Mouse (Mus musculus) hematopoietic stem cell, adult 5-6 weeks (primary cell): Measurements from ENCODE around the gene Ackr4. TPM values are rescaled to one million over a fixed set of nuclear protein-coding genes. Genes with fewer than 3 reads are reported as not detected.

Experiments
- ATAC-seq, 2 experiments: fragments of 125-278 bp in 1 of 2; replicated peaks in 1 of 2; 2 replicates each; pipeline ENCODE4 v1.8.0; 2016 to 2017; ENCODE audit warnings: inconsistent platforms in 2 of 2, mild to moderate bottlenecking in 2 of 2, moderate number of reproducible peaks in 2 of 2, low read depth in 1 of 2, moderate TSS enrichment in 1 of 2; ENCODE audit not compliant: low FRiP score in 2 of 2, poor library complexity in 2 of 2, severe bottlenecking in 2 of 2, insufficient read depth in 1 of 2, low TSS enrichment in 1 of 2
- total RNA-seq: library from RNA; stranded (forward); fragments of 172-1452, 232-1000 nt; gene quantifications from 2 replicates; pipeline ENCODE4 v1.2.3, GENCODE M21; 2017

Gene Ackr4
- total RNA-seq, 1 experiment from 2014 or later: not detected

DNA sequence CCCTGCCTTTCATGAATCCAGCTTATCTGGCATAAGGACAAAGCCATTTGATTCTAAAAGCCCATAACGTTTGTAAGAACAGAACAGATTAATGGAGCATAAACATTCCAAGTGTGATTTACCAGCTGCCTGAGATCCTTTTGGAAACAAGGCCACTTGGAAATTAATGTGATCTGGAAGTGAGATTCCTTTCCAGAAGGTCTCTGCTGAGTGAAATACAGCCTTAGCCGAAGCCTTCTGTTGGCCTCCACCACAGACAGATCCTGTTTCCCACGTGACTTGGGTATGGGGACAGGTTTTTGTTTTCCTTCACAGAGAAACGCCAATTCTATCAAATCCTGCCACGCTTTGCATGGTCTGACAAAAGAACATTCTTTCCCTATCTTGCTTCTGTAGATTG is 3.1 kb downstream of the Ackr4 start:
- no peak for ATAC-seq

DNA sequence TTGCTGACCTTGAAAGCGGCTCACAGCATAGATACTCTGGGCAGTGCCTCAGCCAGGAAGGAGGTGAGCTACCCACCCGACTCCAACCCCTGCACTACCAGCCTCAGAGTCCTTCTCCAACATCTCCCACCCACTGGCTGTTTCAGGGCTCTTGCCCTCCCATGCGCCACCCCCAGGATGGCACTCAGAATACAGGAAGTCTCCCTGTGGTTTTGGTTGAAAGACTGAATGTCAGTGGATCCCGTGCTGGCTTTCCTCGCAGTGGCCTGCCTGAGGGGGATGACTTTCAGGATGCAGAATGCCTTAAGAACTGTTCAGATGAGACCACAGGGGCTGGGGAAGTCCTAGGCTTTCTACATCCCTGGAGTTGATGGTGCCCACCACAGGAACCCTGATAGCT is 3.6 kb downstream of the Ackr4 start:
- ATAC-seq: peak in 1 of 2 experiments; percentile 17; a peak in 2 of 4 replicates

DNA sequence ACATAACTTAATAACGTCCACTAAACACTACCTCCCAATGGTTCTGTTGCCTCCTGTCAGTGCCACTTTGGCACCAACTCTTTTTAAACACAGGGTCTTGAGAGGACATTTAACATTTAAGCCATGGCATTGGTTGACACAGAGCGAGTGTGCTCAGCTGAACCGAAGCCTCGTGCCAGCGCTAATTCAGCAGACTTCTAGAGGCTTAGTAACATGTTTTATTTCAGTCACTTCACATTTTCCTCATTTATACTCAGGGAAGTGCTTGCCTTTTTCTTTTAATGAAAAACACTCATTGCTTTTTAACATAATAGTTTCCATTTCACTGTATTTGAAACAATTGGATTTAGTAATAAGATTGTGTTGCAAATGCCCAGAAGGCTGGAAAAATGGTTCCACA is 17.6 kb downstream of the Ackr4 start:
- ATAC-seq: no peak

DNA sequence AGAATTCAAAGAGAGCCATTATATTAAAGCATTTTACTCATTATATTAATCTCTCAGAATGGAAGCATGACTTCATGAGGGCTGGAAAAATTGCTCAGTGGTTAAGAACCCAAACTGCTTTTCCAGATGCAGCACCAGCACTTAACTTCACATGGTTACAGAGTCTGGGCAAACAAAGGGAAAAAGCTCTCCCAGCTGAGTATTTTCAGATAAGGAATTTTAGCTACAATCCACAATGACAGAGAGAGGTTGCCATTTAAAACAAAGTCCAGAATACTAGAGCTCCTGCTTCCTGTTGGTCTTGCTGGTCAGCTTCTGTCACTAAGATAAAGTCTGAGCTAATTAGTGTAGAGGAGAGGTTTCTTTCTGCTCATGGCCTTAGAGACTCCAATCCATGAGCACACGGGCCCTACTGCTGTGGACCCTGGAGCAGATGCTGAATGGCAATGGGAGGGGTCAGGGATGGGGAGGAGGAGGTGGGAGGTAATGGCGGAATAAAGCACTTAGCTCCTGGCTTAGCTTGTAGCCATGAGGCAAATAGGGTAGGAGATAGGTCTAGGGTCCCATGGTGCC is 18.1 kb downstream of the Ackr4 start:
- ATAC-seq: no peak

DNA sequence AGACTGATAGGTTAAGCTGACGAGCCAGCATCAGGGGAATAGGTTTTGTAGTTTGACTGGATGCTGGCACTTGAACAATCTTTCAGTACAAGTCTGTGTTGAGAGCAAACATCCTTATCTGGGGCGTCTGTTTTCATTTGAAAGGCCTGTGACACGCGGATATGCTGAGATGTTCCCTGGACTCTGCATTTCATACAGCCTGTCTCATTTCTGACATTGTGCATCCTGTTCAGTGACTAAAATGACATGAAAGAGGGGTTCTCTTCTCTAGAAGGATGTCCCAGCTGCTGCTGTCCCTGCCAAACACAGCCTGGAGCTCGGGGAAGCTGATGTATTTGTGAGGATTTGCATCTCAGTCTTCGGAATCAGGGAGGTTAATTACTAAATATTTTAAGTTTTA is 19.3 kb downstream of the Ackr4 start:
- no peak for ATAC-seq

DNA sequence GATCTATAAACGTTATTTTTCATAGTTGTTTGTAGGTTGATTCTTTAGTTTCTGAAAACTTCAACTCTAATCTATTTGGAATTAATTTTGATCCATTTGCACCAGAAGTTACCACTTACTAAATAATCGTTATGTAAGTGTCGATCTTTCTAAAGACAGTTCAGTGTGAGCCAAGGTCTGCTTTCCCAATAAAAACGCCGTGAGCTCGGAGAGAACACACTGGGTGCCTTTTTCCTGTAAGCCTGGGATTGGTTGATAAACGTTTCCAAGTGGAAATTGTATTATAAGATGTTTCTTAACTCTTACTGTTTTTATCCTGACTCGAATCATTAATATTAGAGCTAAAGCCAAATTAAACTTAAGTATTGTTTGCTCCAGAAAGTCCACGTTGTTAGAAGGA is 19.8 kb downstream of the Ackr4 start:
- no peak for ATAC-seq

DNA sequence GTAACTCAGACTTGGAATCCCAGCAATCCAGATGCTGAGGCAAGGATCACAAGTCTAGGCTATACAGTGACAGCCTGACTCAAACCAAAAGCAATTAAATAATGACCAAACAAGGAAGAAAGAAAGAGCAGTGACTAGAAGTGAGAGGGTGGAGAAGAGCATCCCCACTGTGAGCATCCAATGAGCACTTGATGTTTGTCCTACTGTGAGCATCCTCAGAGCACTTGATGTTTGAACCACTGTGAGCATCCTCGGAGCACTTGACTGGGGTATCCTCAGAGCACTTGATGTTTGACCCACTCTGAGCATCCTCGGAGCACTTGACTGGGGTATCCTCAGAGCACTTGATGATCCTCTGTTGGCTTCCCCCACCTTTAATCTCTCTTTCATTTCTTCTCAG is 21.7 kb downstream of the Ackr4 start:
- no peak for ATAC-seq

DNA sequence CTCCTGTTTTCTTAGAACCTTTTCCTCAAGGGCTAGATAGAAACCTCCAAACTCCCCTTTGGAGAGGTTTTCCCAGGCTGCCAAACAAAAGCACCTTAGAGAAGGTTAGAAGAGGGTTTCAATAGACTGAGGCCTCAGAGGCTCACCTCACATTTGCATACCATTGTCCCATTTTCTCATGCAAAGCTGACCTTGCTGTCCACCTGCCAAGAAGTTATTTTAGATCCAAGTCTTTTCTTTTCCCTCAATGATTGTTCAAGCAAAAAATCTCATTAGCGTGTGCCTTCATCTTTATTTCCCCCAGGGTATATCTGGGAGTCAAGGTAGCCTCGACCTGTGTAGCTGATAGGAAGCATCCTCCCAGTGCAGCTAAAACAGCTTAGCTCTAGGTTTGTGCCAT is 23.8 kb downstream of the Ackr4 start:
- ATAC-seq: no peak

DNA sequence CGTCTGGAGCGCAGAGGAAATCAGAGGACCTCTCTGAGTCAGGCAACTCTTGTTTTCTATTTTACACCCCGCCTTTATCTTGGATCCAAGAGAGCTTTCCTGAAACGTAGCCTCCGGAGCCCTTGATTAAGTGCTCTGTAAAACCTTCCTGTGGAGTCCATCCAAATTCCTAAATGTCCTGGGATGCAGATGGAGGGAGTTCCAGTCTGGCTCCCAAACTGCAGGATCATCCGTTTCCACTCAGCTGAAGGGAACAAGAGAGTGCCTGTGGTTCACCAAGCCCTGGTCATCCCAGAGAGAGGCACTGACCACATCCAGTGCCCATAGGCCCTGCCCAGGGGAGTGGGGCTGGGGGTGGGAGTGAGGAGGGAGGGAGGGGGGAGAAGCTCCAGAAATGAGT is 24.4 kb downstream of the Ackr4 start:
- ATAC-seq: no peak

DNA sequence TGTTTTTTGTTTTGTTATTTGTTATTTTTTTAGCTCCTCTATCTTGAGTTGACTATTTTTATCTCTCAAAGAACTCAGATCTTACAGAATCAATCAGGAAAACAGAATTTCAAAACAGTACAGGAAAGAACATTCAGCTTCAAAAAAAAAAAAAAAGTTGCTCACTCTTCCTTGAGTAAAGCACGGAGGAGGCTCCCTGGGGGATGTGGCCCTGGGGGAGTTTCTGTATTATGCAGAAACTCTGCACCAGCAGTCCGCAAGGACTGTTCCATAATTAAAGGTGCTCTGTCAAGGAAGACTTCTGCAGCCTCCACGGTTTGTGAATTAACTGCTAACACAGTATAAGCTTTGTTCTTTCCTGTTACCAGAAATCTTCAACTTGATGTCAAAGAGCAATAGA is 25.3 kb downstream of the Ackr4 start:
- no peak for ATAC-seq

DNA sequence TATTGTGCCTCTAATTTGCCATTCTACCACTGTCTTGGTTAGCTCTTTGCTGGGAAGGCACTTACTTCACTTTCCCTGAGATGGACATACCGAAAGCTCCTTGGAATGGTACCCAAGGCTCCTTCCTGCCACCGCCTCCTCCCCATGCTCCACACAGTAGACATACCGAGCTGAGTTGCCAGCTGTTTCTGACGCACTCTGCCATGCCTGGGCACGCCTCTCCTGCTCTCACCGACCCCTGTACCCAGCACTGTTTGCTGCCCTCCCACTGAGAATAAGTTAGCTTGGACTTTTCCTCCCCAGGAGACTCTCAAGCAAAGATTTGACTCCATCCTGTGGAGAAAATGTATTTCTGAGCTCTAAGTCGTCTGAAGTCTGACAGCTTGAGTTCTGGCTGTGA is 25.9 kb downstream of the Ackr4 start:
- no peak for ATAC-seq

DNA sequence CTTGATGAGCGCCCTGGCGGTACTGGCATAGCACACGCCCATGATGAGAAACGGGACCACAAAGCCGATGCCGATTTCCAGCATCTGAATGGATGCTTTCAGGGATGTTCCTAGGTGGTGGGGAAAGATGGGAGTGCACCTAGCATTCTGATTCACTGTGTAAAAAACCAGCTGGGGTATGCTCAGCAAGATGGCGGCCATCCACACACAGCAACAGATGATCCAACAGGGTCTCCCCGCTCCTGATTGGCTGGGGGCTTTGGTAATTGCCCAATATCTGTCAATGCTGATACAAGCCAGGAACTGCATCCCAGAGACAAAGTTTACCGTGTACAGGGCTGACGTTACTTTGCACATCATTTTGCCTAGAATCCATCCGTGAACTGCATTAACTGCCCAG is 27.7 kb downstream of the Ackr4 start:
- no peak for ATAC-seq

DNA sequence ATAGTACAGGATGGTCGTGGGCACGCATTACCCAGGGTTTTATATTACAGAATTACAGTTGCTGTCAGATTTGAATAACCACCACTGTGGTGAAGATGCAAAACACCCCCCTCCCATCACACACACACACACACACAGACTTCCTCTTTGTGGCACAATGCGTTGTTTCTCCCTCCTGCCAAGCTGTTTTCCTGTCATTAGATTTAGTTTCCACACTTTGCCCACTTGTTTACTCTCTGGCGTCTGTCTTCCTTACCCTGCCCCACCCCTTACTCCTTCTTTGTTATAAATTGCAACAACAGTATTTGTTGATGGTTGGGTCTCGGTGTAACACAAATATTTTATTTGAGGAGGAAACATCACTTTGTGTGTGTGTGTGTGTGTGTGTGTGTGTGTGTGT is 28.5 kb downstream of the Ackr4 start:
- peak; percentile 70 to 90 for ATAC-seq

DNA sequence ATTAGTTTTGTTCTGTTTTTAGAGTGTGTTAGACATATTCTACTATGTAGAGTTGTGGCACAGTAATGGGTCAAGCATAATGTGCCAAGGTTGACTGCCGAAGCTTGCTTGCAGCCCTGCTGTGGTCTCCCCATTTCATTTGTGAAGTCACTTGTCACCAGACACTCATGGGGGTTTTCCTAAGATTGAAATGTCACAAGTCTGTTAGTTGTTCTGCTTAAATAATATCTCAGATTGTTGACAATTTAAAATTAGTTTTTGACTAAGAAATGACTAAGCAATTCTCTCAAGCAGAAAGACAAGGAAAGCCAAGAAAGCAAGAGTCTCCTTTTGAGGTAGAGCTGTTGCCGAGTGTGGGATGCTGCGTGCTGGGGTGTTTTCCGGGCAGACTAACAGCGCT is 33.8 kb downstream of the Ackr4 start:
- ATAC-seq: no peak

DNA sequence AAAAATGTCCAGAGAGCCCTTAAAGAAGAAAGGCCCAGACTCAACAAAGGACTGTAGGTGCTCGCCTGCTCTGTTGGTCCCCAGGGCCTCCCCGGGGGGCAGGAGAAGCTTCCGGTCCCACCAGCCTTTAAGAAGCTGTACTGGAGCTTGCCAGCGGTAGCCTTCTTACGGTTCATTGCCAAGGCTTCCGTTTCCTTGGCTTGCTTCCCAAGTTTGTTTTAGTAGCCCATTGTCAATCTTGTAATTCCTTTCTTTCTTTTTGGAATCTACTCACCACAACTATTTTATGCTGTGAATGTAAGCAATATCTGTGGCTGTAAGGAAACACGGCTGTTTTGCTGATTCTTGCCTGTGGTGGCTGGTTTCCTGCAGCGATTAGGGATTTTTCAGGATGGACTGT is 38.2 kb downstream of the Ackr4 start:
- ATAC-seq: no peak

DNA sequence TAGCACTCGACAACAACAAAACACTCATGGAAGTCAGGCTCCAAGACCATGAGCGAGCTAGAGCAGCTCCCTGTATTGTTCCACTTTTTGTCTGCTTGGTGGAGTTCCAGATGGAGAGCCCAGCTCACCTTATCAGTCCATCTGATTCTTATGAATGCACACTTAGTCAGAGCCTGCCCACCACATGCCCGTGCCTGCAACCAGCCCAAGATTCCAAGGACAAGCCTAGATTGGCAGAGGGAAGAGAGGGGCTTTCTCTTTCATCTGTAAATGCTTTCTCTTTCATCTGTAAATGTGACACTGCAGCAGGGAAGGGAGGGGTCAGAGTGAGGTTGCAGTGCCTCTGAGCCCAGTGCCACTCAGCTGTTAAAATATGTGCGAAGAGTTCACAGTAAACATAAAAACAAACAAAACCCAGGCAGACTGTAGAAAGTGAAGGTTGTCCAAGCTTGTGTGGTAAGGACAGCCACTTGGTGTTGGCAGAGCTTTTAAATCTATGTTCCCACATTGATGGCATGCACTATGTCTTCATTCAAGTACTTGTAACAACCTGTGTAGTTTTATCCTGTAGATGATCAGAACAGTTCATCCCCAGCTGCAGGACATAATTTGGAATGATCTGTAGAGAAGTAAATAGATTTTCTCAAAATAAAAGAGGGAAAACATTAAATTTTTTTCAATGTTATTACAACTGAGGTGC is 40.9 kb downstream of the Ackr4 start:
- ATAC-seq: no peak

DNA sequence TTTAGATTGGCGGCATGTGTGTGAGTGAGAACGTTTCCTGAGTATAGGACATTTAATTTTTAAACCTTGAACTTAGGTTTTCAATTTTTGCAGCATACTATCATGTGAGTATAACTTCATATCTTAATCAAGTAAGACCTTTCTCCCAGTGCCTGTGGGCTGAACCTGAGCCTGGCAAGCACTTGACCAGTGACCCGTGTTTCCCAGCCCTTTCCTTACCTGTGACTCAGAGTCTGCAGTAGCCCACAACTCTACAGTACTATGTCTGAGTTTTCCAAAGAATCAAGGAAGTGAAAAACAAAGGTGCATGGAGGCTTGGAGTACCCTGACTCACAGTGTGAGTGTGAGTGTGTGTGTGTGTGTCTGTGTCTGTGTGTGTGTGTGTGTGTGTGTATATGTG is 46.7 kb downstream of the Ackr4 start:
- no peak for ATAC-seq

DNA sequence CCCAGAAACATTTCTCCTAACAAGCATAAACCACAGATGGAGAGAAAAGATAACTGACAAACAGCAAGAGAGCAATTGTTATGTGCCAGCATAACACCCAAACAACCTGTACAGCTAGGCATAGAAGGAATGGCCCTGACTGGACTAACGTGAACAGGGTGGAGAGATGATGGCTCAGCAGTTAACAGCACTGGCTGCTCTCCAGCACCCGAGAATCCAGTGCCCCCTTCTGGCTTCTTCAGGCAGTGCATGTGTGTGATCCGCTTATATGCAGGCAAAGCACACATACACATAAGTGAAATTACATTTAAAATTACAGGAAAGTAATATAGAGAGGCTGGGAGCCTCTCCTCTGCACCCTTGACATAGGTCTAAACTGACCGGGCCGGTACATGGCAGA is 47.4 kb downstream of the Ackr4 start:
- peak; percentile 78 to 82 for ATAC-seq

DNA sequence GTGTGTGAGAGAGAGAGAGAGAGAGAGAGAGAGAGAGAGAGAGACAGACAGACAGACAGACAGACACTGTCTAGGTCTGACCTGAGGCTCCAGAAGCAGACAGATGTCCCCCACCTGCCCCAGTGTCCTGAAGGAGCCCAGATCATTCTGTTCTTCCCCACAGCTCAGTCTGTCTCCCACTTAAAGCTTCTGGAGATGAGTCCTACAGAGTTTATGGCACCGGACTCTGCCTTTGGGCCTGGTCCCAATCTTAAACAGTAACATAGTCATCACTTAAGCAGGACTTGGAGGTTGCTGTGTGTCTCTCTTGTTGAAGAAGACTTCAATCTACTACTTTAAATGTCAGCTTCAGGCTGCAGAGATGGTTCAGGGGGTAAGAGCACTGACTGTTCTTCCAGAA is 48.0 kb downstream of the Ackr4 start:
- ATAC-seq: no peak
